Mouse (Mus musculus) lung, adult 18-20 months (tissue): ENCODE measurements around the gene Susd1.

Source experiments
- DNase-seq, 2 experiments: peaks; one replicate each; pipeline ENCODE4 v3.0.0; 2022; ENCODE audit warnings: mixed read lengths in 2 of 2

Susd1 gene

GRCm38 (mm10) chr4:59337533-59337885, 100.9 kb downstream of the Susd1 start:
- no peak for DNase-seq

- DNase-seq, result no peak
These were observed 101.4 kb downstream of the Susd1 start for GRCm38 (mm10) chr4:59336846-59337532.

- DNase-seq, result no peak
These were observed 102.0 kb downstream of the Susd1 start for GRCm38 (mm10) chr4:59336439-59336809.

GRCm38 (mm10) chr4:59335616-59336438, 102.6 kb downstream of the Susd1 start:
- peak; percentile 29 to 45 for DNase-seq

GRCm38 (mm10) chr4:59335101-59335500, 103.3 kb downstream of the Susd1 start:
- peak in 1 of 2 experiments; percentile 2 for DNase-seq

GRCm38 (mm10) chr4:59334236-59334635, 104.2 kb downstream of the Susd1 start:
- DNase-seq, result peak in 1 of 2 experiments; percentile 4

- no peak for DNase-seq
These were observed 105.0 kb downstream of the Susd1 start for GRCm38 (mm10) chr4:59333424-59333895.

GRCm38 (mm10) chr4:59332691-59333423, 105.6 kb downstream of the Susd1 start:
- no peak for DNase-seq

- DNase-seq, result no peak
These were observed 106.3 kb downstream of the Susd1 start for GRCm38 (mm10) chr4:59332089-59332488.

GRCm38 (mm10) chr4:59331633-59332032, 106.8 kb downstream of the Susd1 start:
- DNase-seq, result peak; percentile 95 to 96

GRCm38 (mm10) chr4:59330961-59331604, 107.3 kb downstream of the Susd1 start:
- peak in 1 of 2 experiments; percentile 57 for DNase-seq

- DNase-seq, result peak; percentile 37 to 38
These were observed 108.8 kb downstream of the Susd1 start for GRCm38 (mm10) chr4:59329461-59330304.

GRCm38 (mm10) chr4:59328821-59329220, 109.6 kb downstream of the Susd1 start:
- DNase-seq, result no peak

GRCm38 (mm10) chr4:59327986-59328385, 110.4 kb downstream of the Susd1 start:
- DNase-seq, result no peak

GRCm38 (mm10) chr4:59326031-59326760, 112.2 kb downstream of the Susd1 start:
- no peak for DNase-seq

GRCm38 (mm10) chr4:59324317-59324716, 114.1 kb downstream of the Susd1 start:
- DNase-seq, result no peak

- DNase-seq, result peak in 1 of 2 experiments; percentile 26
These were observed 115.2 kb downstream of the Susd1 start for GRCm38 (mm10) chr4:59323231-59323651.

- DNase-seq, result no peak
These were observed 115.7 kb downstream of the Susd1 start for GRCm38 (mm10) chr4:59322733-59323132.

- DNase-seq, result no peak
These were observed 116.4 kb downstream of the Susd1 start for GRCm38 (mm10) chr4:59322056-59322455.

- DNase-seq, result no peak
These were observed 117.0 kb downstream of the Susd1 start for GRCm38 (mm10) chr4:59321181-59322008.
